ENCODE assay signal across 9 mouse cellular contexts in genomic region chr16:64754743-64755139, GRCm38 (mm10). TPM values are rescaled to one million over a fixed set of nuclear protein-coding genes. Genes with fewer than 3 reads are reported as not detected.
DNase-seq lines count a peak whose midpoint lies in the region; ATAC-seq and TF ChIP-seq lines count a peak whose summit lies in the region.
"Had no signal": no experiment of that assay in that cellular context is flagged by ENCODE, and none has a peak within 500 bp of the region (broad histone marks: within the 10 kb centered on the region; RNA-seq: fewer than 3 reads in every experiment).

No protein-coding gene starts in this region.

- H3K4me3 ChIP-seq in G1E (ENCODE audit: low read depth, low read length), result no peak overlapping the region
- no peak overlapping the region for H3K4me3 ChIP-seq in stomach, postnatal 0 days (ENCODE audit: low read depth, low read length)
- H3K4me3 ChIP-seq: stomach, embryonic 15.5 days had no signal

- H3K9me3 ChIP-seq in G1E (replicated peaks), result peaks cover 7% of the 10 kb centered on the region
- no peaks in the 10 kb centered on the region for H3K9me3 ChIP-seq in stomach, postnatal 0 days (ENCODE audit: control insufficient read depth, low read length)
- H3K9me3 ChIP-seq: stomach, embryonic 15.5 days had no signal

- peaks cover 4% of the 10 kb centered on the region for H3K36me3 ChIP-seq in G1E (replicated peaks)
- H3K36me3 ChIP-seq in stomach, postnatal 0 days (ENCODE audit: control insufficient read depth, insufficient read depth, low read length), result no peaks in the 10 kb centered on the region; the same call in 1 of the 2 replicates
- H3K36me3 ChIP-seq: stomach, embryonic 15.5 days had no signal

- no peak overlapping the region for H3K27ac ChIP-seq in stomach, postnatal 0 days (replicated peaks)
- H3K27ac ChIP-seq: stomach, embryonic 15.5 days had no signal

- no peak for ATAC-seq in G1E (ENCODE audit: extremely low read depth, insufficient number of reproducible peaks, low FRiP score, poor library complexity, severe bottlenecking)
- ATAC-seq in stomach, postnatal 0 days (ENCODE audit: low FRiP score, low TSS enrichment), result no peak

- peak; percentile 27 for DNase-seq in kidney, adult 9 months
- no peak for DNase-seq in kidney, adult 11 months
- no peak for DNase-seq in G1E (ENCODE audit: low spot score)
- DNase-seq in embryo, embryonic 11.5 days (ENCODE audit: low read depth, low spot score), result peak; percentile 51
- DNase-seq in kidney, postnatal 14 days, result peak; percentile 40
- no peak for DNase-seq in stomach, postnatal 0 days (ENCODE audit: low spot score)
- no peak for DNase-seq in testis, postnatal 14 days (ENCODE audit: low spot score)
- no peak for DNase-seq in yolk sac, embryonic 10.5 days (ENCODE audit: low spot score)

- H3K27me3 ChIP-seq in G1E (ENCODE audit: insufficient read depth, low read length), result no peaks in the 10 kb centered on the region
- no peaks in the 10 kb centered on the region for H3K27me3 ChIP-seq in stomach, postnatal 0 days (ENCODE audit: control insufficient read depth, insufficient read depth, low read length)
- H3K27me3 ChIP-seq: stomach, embryonic 15.5 days had no signal

- no peak overlapping the region for H3K4me2 ChIP-seq in stomach, postnatal 0 days (replicated peaks; ENCODE audit: low read depth)
- H3K4me2 ChIP-seq: stomach, embryonic 15.5 days had no signal

- TF ChIP-seq CTCF in G1E (IDR thresholded peaks at IDR 0.05; ENCODE audit: low read depth, low read length), result 0 out of 2 replicates have a peak, but pooled peaks have one; percentile 10
- TF ChIP-seq CTCF in stomach, postnatal 0 days (IDR thresholded peaks at IDR 0.05; ENCODE audit: low read depth), result peak; percentile 81

- WGBS in stomach, postnatal 0 days, result 37% methylated on average over 3 of the region's 3 CpGs

- TF ChIP-seq EP300 in stomach, postnatal 0 days (optimal IDR thresholded peaks at IDR 0.05), result no peak

- H3K9ac ChIP-seq in stomach, postnatal 0 days (ENCODE audit: low read length), result no peak overlapping the region
- H3K9ac ChIP-seq: stomach, embryonic 15.5 days had no signal

- H3K4me1 ChIP-seq in G1E (ENCODE audit: insufficient read depth, low read depth, low read length), result peaks cover 53% of the 10 kb centered on the region
- no peaks in the 10 kb centered on the region for H3K4me1 ChIP-seq in stomach, postnatal 0 days (replicated peaks; ENCODE audit: control insufficient read depth, insufficient read depth)
- H3K4me1 ChIP-seq: stomach, embryonic 15.5 days had no signal

RNA-seq across cellular contexts. Expression of gene 4930453N24Rik, which starts 16.2 kb away (rescaled TPM):
- total RNA-seq in G1E (2014; fragmentation: Nextera tagmentation) (49.7 and 57.1 TPM in 2 replicates), G1E (2017) (40.4 and 41.1 TPM in 2 replicates)
- polyA plus RNA-seq in G1E (2012), result 11.2 and 12.6 TPM in 2 replicates
- polyA plus RNA-seq in stomach, postnatal 0 days (2015; fragmentation: Nextera tagmentation; extraction: Ambion mirVana), result 16.6 and 17.5 TPM in 2 replicates

Comparison
In these comparisons a context has a peak if more than half of its experiments do, and no peak if none do; other contexts are left out.
1. DNase-seq: peak in kidney, adult 9 months (single experiment), embryo, embryonic 11.5 days (single experiment) and kidney, postnatal 14 days (single experiment); none in kidney, adult 11 months (single experiment), G1E (single experiment), stomach, postnatal 0 days (single experiment), testis, postnatal 14 days (single experiment) and yolk sac, embryonic 10.5 days (single experiment).